Mouse (Mus musculus) brain, embryonic 14.5 days (tissue): Measurements from ENCODE around the gene Slc38a9.

Source experiments
- CTCF ChIP-seq: fragments of 200-500 bp; IDR thresholded peaks from 2 replicates; pipeline ENCODE4 v1.5.1; 2012; ENCODE audit warnings: inconsistent platforms, mild to moderate bottlenecking, moderate library complexity, borderline replicate concordance; ENCODE audit not compliant: insufficient read depth, insufficient read length; ENCODE audit errors: extremely low read depth
- POLR2A ChIP-seq: fragments of 200-500 bp; IDR thresholded peaks from 2 replicates; pipeline ENCODE4 v1.6.1; 2012; ENCODE audit warnings: mild to moderate bottlenecking, inconsistent platforms, borderline replicate concordance; ENCODE audit not compliant: poor library complexity, insufficient read depth, insufficient read length, severe bottlenecking; ENCODE audit errors: extremely low read depth

DNA sequence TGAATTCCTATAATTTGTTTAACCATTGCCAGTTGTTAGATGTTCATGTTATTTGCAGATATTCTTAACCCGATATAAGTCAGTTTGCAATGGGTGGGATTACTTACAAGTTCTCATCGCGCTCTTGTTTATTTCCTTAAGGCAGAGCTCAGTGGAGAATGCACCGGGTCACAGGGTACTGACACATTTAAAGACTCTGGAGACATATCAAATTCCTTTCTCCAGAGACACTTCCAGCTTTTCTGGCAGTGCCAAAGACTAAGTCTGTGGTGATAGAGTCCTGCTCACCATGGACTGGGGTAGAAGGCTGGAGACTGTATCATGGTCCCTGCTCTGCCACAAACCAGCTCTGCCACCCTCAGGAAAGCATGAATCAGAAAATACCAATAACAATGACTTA lies 102.0 kb downstream of the Slc38a9 start:
- no peak for TF ChIP-seq CTCF
- no peak for TF ChIP-seq POLR2A
